ENCODE assay signal across 17 mouse cellular contexts in the genomic region with DNA sequence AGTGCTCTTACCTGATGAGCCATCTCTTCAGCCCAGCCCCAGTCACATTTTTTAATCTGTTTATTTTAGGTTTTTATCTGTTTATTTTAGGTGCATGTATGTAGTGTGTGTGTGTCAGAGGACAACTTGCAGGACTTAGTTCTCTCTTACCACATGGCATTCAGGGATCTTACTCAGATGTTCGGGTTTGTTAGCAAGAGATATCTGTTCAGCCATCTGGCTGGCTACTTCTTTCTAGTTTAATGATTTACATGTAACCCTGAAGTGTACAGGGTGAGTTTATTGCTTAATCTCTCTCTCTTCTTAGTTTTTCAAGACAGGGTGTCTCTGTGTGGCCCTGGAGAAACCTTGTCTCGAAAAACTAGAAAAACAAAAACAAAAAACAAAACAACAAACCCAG. TPM values are rescaled to one million over a fixed set of nuclear protein-coding genes. Genes with fewer than 3 reads are reported as not detected.
DNase-seq lines count a peak whose midpoint lies in the region; ATAC-seq lines count a peak whose summit lies in the region.
"Had no signal": no experiment of that assay in that cellular context is flagged by ENCODE, and none has a peak within 500 bp of the region (broad histone marks: within the 10 kb centered on the region; RNA-seq: fewer than 3 reads in every experiment).

No protein-coding gene starts in this region.

- H3K9ac ChIP-seq in kidney, embryonic 14.5 days (ENCODE audit: low read depth, low read length): no peak overlapping the region
- H3K9ac ChIP-seq in embryonic facial prominence, embryonic 14.5 days (ENCODE audit: low read depth, low read length): no peak overlapping the region
- no peak overlapping the region for H3K9ac ChIP-seq in midbrain, embryonic 13.5 days (replicated peaks)
- H3K9ac ChIP-seq: forebrain, embryonic 12.5 days; heart, embryonic 15.5 days had no signal

- H3K4me2 ChIP-seq in kidney, embryonic 14.5 days (replicated peaks; ENCODE audit: low read depth, low read length): no peak overlapping the region
- H3K4me2 ChIP-seq in embryonic facial prominence, embryonic 14.5 days (ENCODE audit: low read depth, low read length): no peak overlapping the region
- no peak overlapping the region for H3K4me2 ChIP-seq in midbrain, embryonic 13.5 days (replicated peaks)
- H3K4me2 ChIP-seq: forebrain, embryonic 12.5 days had no signal

- peak overlapping the region; percentile 79; the same call in 1 of the 2 replicates for H3K27ac ChIP-seq in kidney, embryonic 14.5 days (ENCODE audit: low read depth, low read length)
- H3K27ac ChIP-seq in embryonic facial prominence, embryonic 14.5 days (replicated peaks; ENCODE audit: low read depth, low read length): peak overlapping the region; percentile 28; the same call in 1 of the 2 replicates
- no peak overlapping the region for H3K27ac ChIP-seq in midbrain, embryonic 13.5 days
- H3K27ac ChIP-seq: forebrain, embryonic 12.5 days had no signal

- DNase-seq in kidney, adult 11 months: no peak
- peak; percentile 42 for DNase-seq in 416B (ENCODE audit: low read depth)
- DNase-seq in embryonic facial prominence, embryonic 14.5 days (ENCODE audit: low spot score): no peak
- peak; percentile 20 for DNase-seq in kidney, postnatal 14 days
- DNase-seq in adrenal gland, adult 8-10 months: no peak
- DNase-seq in cerebellum, adult 8-10 months: no peak
- DNase-seq: cerebellum, adult 9-11 months; heart, adult 18-20 months; heart, postnatal 4 days; lung, adult 2 months; right cerebral cortex, adult 18-20 months; thymus, postnatal 36 days had no signal

- WGBS in kidney, embryonic 14.5 days: 23% methylated on average over 2 of the region's 2 CpGs
- WGBS in embryonic facial prominence, embryonic 14.5 days: 46% methylated on average over 2 of the region's 2 CpGs
- WGBS in midbrain, embryonic 13.5 days: 76% methylated on average over 2 of the region's 2 CpGs

- no peaks in the 10 kb centered on the region for H3K36me3 ChIP-seq in kidney, embryonic 14.5 days (ENCODE audit: control insufficient read depth, insufficient read depth, low read length)
- no peaks in the 10 kb centered on the region for H3K36me3 ChIP-seq in embryonic facial prominence, embryonic 14.5 days (ENCODE audit: control insufficient read depth, insufficient read depth, low read length)
- no peaks in the 10 kb centered on the region for H3K36me3 ChIP-seq in midbrain, embryonic 13.5 days
- H3K36me3 ChIP-seq: forebrain, embryonic 12.5 days; heart, embryonic 15.5 days had no signal

- H3K4me3 ChIP-seq in kidney, embryonic 14.5 days (ENCODE audit: low read length): no peak overlapping the region
- no peak overlapping the region for H3K4me3 ChIP-seq in embryonic facial prominence, embryonic 14.5 days (ENCODE audit: low read depth, low read length)
- no peak overlapping the region for H3K4me3 ChIP-seq in midbrain, embryonic 13.5 days (replicated peaks)
- H3K4me3 ChIP-seq: forebrain, embryonic 12.5 days; heart, embryonic 15.5 days had no signal

- ATAC-seq in kidney, embryonic 14.5 days (ENCODE audit: low FRiP score, low TSS enrichment): no peak
- ATAC-seq in embryonic facial prominence, embryonic 14.5 days (ENCODE audit: low read depth): no peak
- no peak for ATAC-seq in midbrain, embryonic 13.5 days
- ATAC-seq: hindbrain, embryonic 16.5 days had no signal

- no peaks in the 10 kb centered on the region for H3K9me3 ChIP-seq in kidney, embryonic 14.5 days (ENCODE audit: control insufficient read depth, low read length)
- H3K9me3 ChIP-seq in embryonic facial prominence, embryonic 14.5 days (ENCODE audit: control insufficient read depth, low read length): no peaks in the 10 kb centered on the region
- H3K9me3 ChIP-seq in midbrain, embryonic 13.5 days: no peaks in the 10 kb centered on the region
- H3K9me3 ChIP-seq: forebrain, embryonic 12.5 days; heart, embryonic 15.5 days had no signal

- H3K27me3 ChIP-seq in kidney, embryonic 14.5 days (ENCODE audit: control insufficient read depth, insufficient read depth, low read length): no peaks in the 10 kb centered on the region
- H3K27me3 ChIP-seq in embryonic facial prominence, embryonic 14.5 days (replicated peaks; ENCODE audit: control insufficient read depth, insufficient read depth, low read length): no peaks in the 10 kb centered on the region
- no peaks in the 10 kb centered on the region for H3K27me3 ChIP-seq in midbrain, embryonic 13.5 days
- H3K27me3 ChIP-seq: forebrain, embryonic 12.5 days; heart, embryonic 15.5 days had no signal

- H3K4me1 ChIP-seq in kidney, embryonic 14.5 days (ENCODE audit: control insufficient read depth, insufficient read depth, low read length): peaks cover 2% of the 10 kb centered on the region
- peaks cover 10% of the 10 kb centered on the region for H3K4me1 ChIP-seq in embryonic facial prominence, embryonic 14.5 days (ENCODE audit: control insufficient read depth, insufficient read depth, low read length)
- H3K4me1 ChIP-seq in midbrain, embryonic 13.5 days (replicated peaks): no peaks in the 10 kb centered on the region; the same call in 1 of the 2 replicates

RNA-seq across cellular contexts. Expression of a gene that starts 23.0 kb away (rescaled TPM):
- 395 and 422 TPM in 2 replicates for polyA plus RNA-seq in kidney, embryonic 14.5 days (2014; fragmentation: Nextera tagmentation; extraction: Ambion mirVana)
- polyA plus RNA-seq in embryonic facial prominence, embryonic 14.5 days (2014; fragmentation: Nextera tagmentation; extraction: Ambion mirVana): 985 and 1,264 TPM in 2 replicates
- 100 to 1,000 TPM; 153 to 277 (median 212) TPM for total RNA-seq in adrenal gland, adult 8-10 months (2022)
- polyA plus RNA-seq in midbrain, embryonic 13.5 days (2015; fragmentation: Nextera tagmentation; extraction: Ambion mirVana): 115 and 118 TPM in 2 replicates

Comparison
In these comparisons a context has a peak if more than half of its experiments do, and no peak if none do; other contexts are left out.
1. DNase-seq: peak in 416B (single experiment) and kidney, postnatal 14 days (single experiment); none in kidney, adult 11 months (single experiment), embryonic facial prominence, embryonic 14.5 days (single experiment), adrenal gland, adult 8-10 months (single experiment) and cerebellum, adult 8-10 months (single experiment).